Mouse (Mus musculus): ENCODE results near the gene Efs.
"Not testable (repeated sequence)": the region's sequence is repeated elsewhere in the genome, so short reads cannot be mapped to it uniquely, and the experiment has no call there.

The Efs gene

DNA sequence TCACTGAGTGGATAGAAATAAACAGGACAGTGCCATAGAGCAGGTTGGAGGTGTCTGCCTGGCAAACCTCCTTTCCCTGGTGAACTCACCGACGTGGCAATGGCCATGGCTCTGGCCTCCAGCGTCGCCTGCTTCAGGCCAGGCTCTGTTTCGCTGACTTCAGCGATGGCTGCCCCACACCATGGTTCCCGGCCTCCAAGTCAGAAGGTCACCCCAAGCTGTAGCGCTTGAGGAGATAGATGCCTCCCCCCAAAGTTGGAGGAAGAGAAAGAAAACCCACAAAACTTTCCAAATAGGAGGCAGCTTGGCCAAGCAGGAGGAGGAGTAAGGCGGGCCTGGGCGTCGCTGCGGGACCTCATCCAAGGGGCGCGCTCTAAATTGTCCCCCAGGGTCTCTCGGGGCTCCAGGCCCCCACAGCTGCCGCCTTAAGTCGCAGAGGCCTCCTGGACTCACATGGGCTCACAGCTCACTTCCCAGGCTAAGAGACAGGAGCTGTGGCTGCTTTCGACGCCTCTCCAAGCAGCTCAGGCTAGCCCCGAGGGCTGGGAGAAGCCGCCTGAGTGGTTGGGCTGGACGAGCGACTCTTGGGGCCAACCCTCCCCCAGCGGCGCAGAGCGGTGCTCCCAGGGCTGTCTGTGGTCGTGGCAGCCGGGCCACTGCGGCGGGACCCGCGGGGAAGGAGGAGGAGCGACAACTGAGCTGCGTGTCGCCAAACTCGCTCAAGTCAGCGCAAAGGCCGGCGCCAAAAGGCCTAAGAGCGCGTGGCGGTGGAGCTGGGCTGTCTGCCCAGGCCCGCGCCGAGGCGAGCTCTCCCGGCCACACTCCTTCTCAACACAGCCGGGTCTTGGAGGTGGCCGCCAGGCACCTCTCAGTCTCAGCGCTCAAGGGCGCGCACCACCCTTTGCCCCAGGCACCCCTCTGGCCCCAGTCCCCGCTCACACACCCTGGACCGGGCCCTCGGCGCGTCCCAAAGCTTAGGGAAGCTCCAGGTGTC is at the start of gene Efs:
Gene Efs (minus strand): TSS at position 778 of the 994 bp plus-strand sequence.
- ChIA-PET POLR2A (interaction anchor here (0.5 to 3.7 kb wide), 60 partner anchors 9 to 635 kb away, joined by 3 to 30 read pairs (median 5); partner anchors contain the start of genes Ngdn (in 4 of the 4), 1700123O20Rik (in 3 of the 4), Bcl2l2 (in 3 of the 4) and Gm20521 (in 3 of the 4)), CTCF (interaction anchor here (0.6 to 3.8 kb wide), 19 partner anchors 10 to 554 kb away, joined by 3 to 19 read pairs (median 4); partner anchors contain the start of genes Cmtm5 (in 3 of the 4), Ngdn (in 1 of the 4), Slc22a17 (in 1 of the 4) and Thtpa (in 1 of the 4))

DNA sequence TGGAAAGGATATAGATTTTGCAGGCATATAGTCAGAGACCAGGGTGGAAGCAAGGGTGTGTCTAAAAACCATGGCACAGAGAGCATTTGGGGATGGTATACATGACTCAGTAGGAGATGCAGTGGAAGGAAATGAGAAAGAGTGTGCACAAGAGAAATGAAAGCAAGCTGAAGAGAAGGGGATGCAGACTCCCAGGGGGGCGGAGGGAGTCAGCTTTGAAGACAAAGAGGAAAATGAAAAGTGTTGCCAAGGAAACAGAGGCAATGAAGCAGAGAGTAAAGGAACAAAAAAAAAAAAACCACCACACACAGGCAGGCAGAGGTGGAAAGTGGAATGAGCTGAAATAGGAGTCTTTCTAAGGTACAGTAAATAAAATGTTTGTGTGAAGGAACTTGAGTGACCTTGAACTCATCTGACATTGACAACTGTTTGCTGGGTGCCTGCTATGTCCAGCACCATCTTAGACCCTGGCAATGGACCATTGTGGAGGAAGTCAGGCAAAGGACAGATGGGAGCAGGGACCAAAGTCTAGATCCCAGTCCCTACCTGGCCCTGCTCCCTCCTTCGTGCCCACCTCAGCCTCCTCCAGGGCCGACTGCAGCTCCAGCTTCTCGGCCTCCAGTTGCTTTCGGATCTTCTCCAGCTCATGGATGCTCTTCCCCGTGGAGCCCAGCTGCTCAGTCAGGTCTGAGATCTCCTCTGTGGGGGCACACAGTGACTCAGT is 48.3 kb upstream of the Efs start:
- ChIA-PET POLR2A (interaction anchor here in 2 of 4 experiments (0.6 to 1.6 kb wide), 4 partner anchors 10 to 26 kb away, joined by 3 to 5 read pairs (median 4); no protein-coding TSS in a partner anchor), CTCF (interaction anchor here in 2 of 4 experiments (0.6 to 0.7 kb wide), 2 partner anchors 10 to 223 kb away, joined by 3 read pairs; no protein-coding TSS in a partner anchor)

DNA sequence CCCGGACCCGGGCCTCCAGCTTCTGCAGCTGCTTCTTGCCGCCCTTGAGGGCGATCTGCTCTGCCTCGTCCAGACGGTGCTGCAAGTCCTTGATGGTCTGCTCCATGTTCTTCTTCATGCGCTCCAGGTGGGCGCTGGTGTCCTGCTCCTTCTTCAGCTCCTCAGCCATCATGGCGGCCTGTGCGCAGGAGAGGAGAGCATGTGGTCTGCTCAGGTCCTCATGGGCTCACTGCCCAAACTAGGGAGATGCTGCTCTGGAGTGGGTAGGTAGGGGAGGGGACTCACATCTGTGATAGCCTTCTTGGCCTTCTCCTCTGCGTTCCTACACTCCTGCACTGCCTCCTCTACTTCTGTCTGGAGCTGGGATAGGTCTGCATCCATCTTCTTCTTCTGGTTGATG is 46.9 kb upstream of the Efs start:
- POLR2A ChIA-PET: interaction anchor here in 3 of 4 experiments (1.0 to 2.1 kb wide), 5 partner anchors 8 to 46 kb away, joined by 3 to 19 read pairs (median 8); partner anchors contain the start of gene Efs (in 1 of the 3)
- CTCF ChIA-PET: interaction anchor here in 1 of 4 experiments (0.7 to 1.9 kb wide), 3 partner anchors 29 to 42 kb away, joined by 3 to 16 read pairs (median 3); partner anchors contain the start of gene Ngdn

DNA sequence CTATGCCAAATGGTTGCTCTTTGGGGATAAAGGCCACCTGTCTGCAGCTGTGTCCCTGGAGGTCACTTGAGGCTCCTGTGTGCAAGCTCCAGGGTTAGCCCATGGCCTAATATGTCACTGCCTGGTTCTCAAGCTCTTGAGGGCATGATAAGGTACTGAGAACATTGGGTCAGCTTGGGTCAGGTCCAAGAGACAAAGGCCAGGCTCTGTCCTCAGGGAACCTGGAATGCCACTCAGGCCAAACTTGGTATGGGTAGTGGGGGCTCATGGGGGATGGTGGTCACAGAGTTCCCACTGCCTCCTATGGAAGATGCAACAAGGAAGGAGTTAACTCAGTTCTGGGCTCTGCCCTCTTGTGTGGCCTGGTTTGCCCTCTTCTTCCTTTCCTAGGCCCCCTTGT is 42.4 kb upstream of the Efs start:
- CTCF ChIA-PET: no interaction called here
- POLR2A ChIA-PET: interaction anchor here in 1 of 4 experiments (1.0 kb wide), 1 partner anchor 15 kb away, joined by 3 read pairs; no protein-coding TSS in a partner anchor

DNA sequence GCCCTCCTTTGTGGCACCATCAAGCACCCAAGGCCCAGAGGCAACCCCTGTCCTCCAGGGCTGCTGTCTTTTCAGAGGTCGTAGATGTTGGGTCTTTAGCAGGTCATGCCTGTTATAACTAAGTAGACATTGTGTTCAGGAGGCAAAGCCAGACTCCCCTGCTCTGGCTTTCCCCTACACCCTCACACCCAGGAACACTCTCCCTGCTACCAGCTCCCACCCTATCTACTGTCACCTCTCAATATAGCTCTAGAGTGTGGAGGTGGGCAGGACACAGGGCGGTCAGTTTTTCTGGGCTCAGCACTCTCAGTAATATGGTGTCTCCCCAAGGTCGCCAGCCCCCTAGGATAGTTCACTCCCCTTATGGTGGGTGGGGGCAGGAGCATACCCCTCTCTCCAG is 41.9 kb upstream of the Efs start:
- ChIA-PET CTCF (no interaction called here), POLR2A (no interaction called here)

DNA sequence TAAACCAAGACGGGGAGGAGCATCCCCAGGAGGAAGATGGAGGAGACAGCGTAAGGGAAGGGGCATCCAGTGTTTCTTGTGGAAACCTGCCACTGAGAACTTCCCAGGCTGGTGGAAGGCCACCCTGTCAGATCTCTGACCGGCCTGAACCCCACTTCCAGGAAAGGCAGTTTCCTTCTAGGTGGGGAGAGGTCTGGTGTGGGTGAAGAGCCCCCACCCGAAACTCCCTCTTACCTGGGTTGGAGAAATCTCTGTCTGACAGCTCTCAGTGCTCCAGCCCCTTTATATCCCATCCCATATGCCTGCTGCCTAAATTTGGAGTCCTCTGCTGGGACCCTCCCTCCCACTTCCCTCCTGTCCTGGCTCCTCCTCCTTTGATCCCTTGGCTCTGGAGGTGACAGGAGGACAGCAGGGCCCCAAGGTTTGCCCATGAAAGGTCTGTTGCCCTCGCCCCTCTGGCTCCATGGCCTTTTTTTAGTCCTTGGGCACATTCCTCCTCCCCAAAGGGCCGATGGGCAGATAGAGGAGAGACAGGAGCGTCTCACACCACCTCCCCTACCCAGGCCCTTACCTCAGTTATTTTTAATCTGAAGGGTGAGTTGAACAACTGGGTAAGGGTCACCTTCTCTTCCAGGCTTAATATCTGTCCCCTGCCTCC is 40.5 kb upstream of the Efs start, which contains the start of gene Myh6:
Gene Myh6 (minus strand): TSS at position 608 of the 658 bp plus-strand sequence.
- ChIA-PET CTCF (interaction anchor here in 1 of 4 experiments (0.8 kb wide), 1 partner anchor 44 kb away, joined by 3 read pairs; no protein-coding TSS in a partner anchor), POLR2A (no interaction called here)

DNA sequence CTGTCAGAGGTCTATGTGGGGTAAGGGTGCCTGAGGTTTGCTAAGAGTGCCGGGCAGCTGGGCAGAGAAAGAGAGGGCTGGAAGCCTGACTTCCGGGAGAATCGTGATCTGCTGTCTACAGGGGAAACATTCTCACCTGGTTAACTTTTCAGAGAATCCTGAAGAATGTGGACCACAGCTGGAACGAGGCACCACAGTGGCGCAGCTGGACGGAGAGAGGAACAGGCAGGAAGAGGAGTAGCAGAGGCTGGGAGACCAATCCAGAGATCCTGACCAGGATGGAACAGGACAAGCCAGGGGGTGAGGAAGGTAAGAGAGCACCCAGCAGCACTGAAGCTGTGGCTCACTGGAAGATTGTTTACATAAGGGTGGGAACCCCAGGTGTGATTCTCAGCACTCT is 39.7 kb upstream of the Efs start:
- ChIA-PET CTCF (interaction anchor here in 1 of 4 experiments (0.8 kb wide), 1 partner anchor 45 kb away, joined by 3 read pairs; no protein-coding TSS in a partner anchor), POLR2A (interaction anchor here in 1 of 4 experiments (0.7 kb wide), 2 partner anchors 17 to 66 kb away, joined by 5 to 6 read pairs; no protein-coding TSS in a partner anchor)

DNA sequence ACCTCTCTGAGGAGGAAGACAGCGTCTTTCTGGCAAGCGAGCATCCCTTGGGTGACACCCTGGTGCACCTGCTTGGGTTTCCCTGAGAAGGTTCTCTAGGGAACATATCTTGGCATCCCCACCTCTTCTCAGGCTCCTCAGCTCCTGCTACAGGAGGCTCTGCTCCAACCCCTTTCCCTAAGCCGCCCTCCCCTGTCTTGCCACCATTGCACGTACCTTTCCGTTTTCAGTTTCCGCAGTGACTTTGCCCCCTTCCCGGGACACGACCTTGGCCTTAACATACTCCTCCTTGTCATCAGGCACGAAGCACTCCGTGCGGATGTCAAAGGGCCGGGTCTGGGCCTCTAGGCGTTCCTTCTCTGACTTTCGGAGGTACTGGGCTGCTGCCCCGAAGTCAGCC is 39.1 kb upstream of the Efs start:
- ChIA-PET POLR2A (no interaction called here), CTCF (no interaction called here)

DNA sequence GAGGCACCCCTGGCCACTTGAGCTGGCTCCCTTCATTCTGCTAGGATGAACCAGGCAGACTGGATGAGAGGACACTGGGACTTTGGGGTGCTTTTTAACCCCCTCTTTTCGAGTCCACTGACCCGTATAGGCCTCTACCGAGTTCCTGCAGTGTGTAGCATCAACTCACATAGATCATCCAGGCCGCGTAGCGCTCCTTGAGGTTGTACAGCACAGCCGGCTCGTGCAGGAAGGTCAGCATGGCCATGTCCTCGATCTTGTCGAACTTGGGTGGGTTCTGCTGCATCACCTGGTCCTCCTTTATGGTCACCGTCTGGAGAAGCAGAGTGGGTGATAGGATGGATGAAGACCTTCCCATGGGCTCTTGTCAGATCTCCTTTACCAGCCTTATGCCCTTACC is 37.8 kb upstream of the Efs start:
- POLR2A ChIA-PET: interaction anchor here in 2 of 4 experiments (0.5 to 1.0 kb wide), 4 partner anchors 10 to 369 kb away, joined by 3 to 5 read pairs (median 4); no protein-coding TSS in a partner anchor
- CTCF ChIA-PET: interaction anchor here in 1 of 4 experiments (0.8 kb wide), 1 partner anchor 24 kb away, joined by 3 read pairs; no protein-coding TSS in a partner anchor

DNA sequence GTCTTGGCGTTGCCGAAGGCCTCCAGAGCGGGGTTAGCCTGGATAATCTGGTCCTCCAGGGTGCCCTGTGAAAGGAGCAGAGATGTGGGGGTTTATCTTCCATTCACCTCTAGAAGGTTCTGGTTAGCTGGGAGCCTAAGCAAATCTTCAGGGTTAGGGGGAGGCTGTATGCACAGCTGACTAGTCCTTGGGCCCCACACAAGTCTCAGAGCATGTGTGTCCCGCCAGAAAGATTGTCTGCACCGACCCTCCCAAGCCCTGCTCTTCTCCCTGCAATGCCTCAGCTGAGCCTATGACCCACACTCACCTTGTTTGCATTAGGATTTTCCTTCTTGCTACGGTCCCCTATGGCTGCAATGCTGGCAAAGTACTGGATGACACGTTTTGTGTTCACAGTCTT is 36.8 kb upstream of the Efs start:
- POLR2A ChIA-PET: no interaction called here
- CTCF ChIA-PET: interaction anchor here in 1 of 4 experiments (1.0 kb wide), 1 partner anchor 175 kb away, joined by 6 read pairs; no protein-coding TSS in a partner anchor

DNA sequence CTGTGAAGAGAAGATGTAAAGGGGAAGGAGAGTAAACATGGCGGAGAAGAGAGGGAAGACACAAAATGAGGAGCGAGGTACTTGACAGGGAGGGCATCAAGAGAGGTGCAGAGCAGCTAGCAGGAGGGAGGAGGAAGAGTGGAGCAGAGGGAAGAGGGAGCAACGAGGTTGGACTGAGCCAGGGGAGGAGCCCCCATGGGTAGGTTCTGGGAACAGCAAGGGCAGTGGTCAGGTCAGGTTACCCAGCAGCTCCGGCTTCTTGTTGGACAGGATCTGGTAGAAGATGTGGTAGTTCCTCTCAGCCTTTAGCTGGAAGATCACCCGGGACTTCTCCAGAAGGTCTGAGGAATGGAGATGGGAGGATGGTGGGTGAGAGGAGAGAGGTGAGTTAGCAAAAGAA is 35.6 kb upstream of the Efs start:
- CTCF ChIA-PET: interaction anchor here in 1 of 4 experiments (1.0 kb wide), 1 partner anchor 174 kb away, joined by 6 read pairs; no protein-coding TSS in a partner anchor
- POLR2A ChIA-PET: no interaction called here

DNA sequence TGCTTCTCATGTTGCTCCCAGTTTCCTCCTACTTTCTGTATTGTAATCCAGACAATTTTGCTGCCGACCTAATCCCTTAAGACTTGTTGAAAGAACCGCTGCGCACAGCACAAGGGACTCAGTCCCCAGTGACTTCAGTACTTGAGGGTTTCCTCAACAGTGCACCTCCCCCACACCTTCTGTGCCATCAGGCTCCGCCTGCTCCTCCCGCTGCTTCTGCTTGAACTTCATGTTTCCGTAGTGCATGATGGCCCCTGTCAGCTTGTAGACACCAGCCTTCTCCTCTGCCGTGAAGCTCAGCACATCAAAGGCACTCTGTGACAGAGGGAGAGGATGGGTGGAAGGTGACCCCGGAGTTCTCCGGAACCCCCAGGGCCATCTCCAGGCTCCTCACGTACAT is 34.8 kb upstream of the Efs start:
- CTCF ChIA-PET: interaction anchor here in 2 of 4 experiments (0.6 kb wide), 2 partner anchors 160 to 771 kb away, joined by 3 read pairs; no protein-coding TSS in a partner anchor
- POLR2A ChIA-PET: interaction anchor here in 2 of 4 experiments (0.7 kb wide), 2 partner anchors 15 to 54 kb away, joined by 4 to 9 read pairs; partner anchors contain the start of gene Ngdn (in 1 of the 2)

DNA sequence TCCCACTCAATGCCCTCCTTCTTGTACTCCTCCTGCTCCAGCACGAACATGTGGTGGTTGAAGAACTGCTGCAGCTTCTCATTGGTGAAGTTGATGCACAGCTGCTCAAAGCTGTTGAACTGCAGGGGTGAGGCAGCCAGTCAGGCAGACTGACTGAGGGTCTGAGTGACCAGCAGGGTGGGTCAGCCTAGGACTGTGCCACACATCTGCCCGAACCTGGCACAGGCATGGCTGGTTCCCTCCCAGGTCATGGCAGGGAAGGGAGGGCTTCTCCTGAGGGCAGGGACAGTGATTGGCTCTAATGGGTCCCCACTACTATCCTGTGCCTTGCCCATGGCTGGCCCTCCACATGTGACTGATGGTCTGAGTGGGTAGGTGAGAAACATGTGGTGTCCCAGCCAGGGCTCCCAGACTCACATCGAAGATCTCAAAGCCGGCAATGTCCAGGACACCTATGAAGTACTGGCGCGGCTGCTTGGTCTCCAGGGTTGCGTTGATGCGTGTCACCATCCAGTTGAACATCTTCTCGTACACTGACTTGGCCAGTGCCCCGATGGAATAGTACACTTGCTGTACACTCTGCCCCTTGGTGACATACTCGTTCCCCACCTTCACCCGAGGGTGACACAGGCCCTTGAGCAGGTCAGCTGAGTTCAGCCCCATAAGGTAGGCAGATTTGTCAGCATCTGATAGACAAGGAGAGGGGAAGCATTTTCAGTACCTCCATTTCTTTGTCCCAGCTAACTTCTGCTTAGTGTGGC is 34.1 kb upstream of the Efs start:
- CTCF ChIA-PET: interaction anchor here in 1 of 4 experiments (1.7 kb wide), 1 partner anchor 20 kb away, joined by 3 read pairs; no protein-coding TSS in a partner anchor
- POLR2A ChIA-PET: not testable (repeated sequence)

DNA sequence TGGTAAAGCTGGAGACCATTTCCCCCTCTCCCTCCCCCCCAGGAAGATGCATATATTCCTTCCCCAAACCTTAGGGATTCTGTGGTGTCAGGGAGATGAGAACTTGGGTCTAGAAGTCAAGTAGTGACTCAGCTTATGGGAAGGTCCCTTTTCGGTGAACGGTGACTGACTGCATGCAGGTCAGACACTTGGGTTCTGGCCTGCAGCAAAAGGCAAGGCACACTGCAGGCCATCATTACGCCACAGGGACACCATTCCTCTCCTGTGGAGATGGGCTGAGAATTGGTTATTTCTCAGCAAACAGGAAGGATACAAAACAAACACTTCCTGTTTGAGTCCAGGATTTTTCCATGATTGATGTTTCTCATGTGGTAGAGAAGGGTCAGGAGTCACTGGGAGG is 33.3 kb upstream of the Efs start:
- POLR2A ChIA-PET: no interaction called here
- CTCF ChIA-PET: interaction anchor here in 1 of 4 experiments (1.7 kb wide), 1 partner anchor 19 kb away, joined by 3 read pairs; no protein-coding TSS in a partner anchor

DNA sequence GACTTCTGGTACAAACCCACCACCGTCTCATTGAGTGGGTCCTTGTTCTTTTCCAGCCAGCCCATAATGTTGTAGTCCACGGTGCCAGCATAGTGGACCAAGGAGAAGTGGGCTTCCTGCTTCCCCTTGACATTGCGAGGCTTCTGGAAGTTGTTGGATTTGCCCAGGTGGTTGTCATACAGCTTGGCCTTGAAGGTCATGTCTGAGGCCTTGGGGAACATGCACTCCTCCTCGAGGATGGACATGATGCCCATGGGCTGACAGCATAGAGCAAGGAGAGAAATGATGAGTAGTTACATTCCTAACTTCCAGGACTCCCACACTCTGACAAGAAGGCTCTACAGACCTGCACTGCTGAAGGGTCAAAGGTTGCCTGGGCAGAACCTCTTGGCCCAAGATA is 32.6 kb upstream of the Efs start:
- ChIA-PET POLR2A (no interaction called here), CTCF (interaction anchor here in 1 of 4 experiments (1.7 kb wide), 1 partner anchor 19 kb away, joined by 3 read pairs; no protein-coding TSS in a partner anchor)

DNA sequence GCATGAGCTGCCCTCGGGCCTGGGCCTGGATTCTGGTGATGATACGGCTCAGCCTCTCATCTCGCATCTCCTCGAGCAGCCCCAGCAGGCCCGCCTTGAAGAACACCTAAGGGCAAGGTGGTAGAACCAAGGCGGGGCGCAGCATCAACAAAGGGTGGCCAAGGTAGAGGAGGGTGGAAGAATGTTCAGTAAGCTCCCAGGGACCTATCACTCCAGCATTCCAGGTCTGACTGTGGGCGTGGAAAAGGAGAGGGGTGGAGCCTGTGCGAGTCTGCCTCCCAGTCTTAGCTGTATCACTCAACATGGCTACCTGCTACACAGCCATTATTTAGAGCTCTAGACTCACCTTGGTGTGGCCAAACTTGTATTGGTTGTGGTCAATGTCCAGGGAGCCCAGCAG is 30.6 kb upstream of the Efs start:
- POLR2A ChIA-PET: interaction anchor here in 3 of 4 experiments (0.6 to 1.4 kb wide), 9 partner anchors 26 to 535 kb away, joined by 3 to 5 read pairs (median 3); partner anchors contain the start of genes Ngdn (in 2 of the 3) and Efs (in 1 of the 3)
- CTCF ChIA-PET: interaction anchor here in 3 of 4 experiments (1.0 to 1.9 kb wide), 7 partner anchors 17 to 192 kb away, joined by 3 to 7 read pairs (median 4); partner anchors contain the start of gene Ngdn (in 1 of the 3)

DNA sequence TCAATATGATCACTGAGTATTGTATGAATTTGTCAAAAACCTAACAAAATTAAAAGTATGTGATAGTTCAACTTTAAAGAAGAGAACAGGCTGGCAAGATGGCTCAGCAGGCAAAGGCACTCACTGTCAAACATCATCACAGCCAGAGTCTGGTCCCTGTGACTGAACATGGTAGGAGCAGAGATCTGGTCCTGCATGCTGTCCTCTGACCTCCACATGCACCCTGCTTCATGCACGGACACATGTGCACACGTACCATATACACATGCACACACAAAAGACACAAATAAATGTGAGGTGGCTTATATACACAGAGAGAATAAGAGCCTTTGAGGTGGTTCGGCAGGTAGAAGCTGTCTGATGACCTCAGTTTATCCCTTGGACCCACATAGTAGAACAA is 29.6 kb upstream of the Efs start:
- POLR2A ChIA-PET: interaction anchor here in 1 of 4 experiments (1.4 kb wide), 1 partner anchor 26 kb away, joined by 3 read pairs; no protein-coding TSS in a partner anchor

More for the DNA sequence above, 29.6 kb upstream of the Efs start:
- CTCF ChIA-PET: interaction anchor here in 2 of 4 experiments (1.1 to 1.4 kb wide), 3 partner anchors 16 to 193 kb away, joined by 4 to 5 read pairs (median 5); no protein-coding TSS in a partner anchor
